Mouse (Mus musculus) kidney, postnatal 0 days (tissue): ENCODE results near the gene Vps13a. TPM values are rescaled to one million over a fixed set of nuclear protein-coding genes. Genes with fewer than 3 reads are reported as not detected.

Experiments used
- ATAC-seq: fragments of 200-750 bp; cut with Nextera tagmentation; replicated peaks from 2 replicates; pipeline ENCODE4 v1.8.0; 2017; ENCODE audit warnings: low read depth, moderate number of reproducible peaks, moderate TSS enrichment, moderate library complexity; ENCODE audit not compliant: low FRiP score
- DNase-seq: peaks from one replicate; pipeline ENCODE4 v3.0.0-alpha.2; 2016; ENCODE audit warnings: low spot score
- H3K27ac ChIP-seq: fragments of 300-500 bp; sonication (generic); 2 replicates; pipeline ENCODE4 v1.5.1; 2014; ENCODE audit warnings: mild to moderate bottlenecking
- H3K27me3 ChIP-seq: fragments of 300-500 bp; sonication (generic); 2 replicates; pipeline ENCODE4 v1.6.1; 2014; ENCODE audit warnings: low read length, mixed read lengths; ENCODE audit not compliant: insufficient read depth
- H3K36me3 ChIP-seq: fragments of 300-500 bp; sonication (generic); 2 replicates; pipeline ENCODE4 v1.6.1; 2014; ENCODE audit warnings: low read length, mixed read lengths; ENCODE audit not compliant: insufficient read depth
- H3K4me1 ChIP-seq: fragments of 300-500 bp; sonication (generic); replicated peaks from 2 replicates; pipeline ENCODE4 v1.6.1; 2014; ENCODE audit warnings: antibody characterized with exemption, low read length, mixed read lengths; ENCODE audit not compliant: insufficient read depth
- H3K4me2 ChIP-seq: fragments of 300-500 bp; sonication (generic); 2 replicates; pipeline ENCODE4 v1.6.1; 2014; ENCODE audit warnings: mild to moderate bottlenecking, low read length, moderate library complexity, mixed read lengths
- H3K4me3 ChIP-seq: fragments of 300-500 bp; sonication (generic); replicated peaks from 2 replicates; pipeline ENCODE4 v1.5.1; 2014; ENCODE audit warnings: low read depth, low read length
- H3K9ac ChIP-seq: fragments of 300-500 bp; sonication (generic); 2 replicates; pipeline ENCODE4 v1.6.1; 2014; ENCODE audit warnings: low read depth, low read length
- H3K9me3 ChIP-seq: fragments of 300-500 bp; sonication (generic); replicated peaks from 2 replicates; pipeline ENCODE4 v1.6.1; 2016; ENCODE audit warnings: low read length, inconsistent platforms, mixed read lengths
- CTCF ChIP-seq: IDR thresholded peaks from 2 replicates; pipeline ENCODE4 v1.5.1; 2016; ENCODE audit warnings: antibody characterized with exemption, low read depth, mild to moderate bottlenecking, moderate library complexity
- WGBS: fragments of 180-500 bp; shearing (Covaris S2); extraction: QIAGEN DNeasy Blood & Tissue Kit; methylation state at CpG from one replicate; pipeline ENCODE4 v1.1.7; 2014; 5-methylcytosine and 5-hydroxymethylcytosine counted together
- polyA plus RNA-seq: library from polyadenylated mRNA; unstranded; fragments of >200 nt; fragmentation: Nextera tagmentation; extraction: Ambion mirVana; gene quantifications from 2 replicates; pipeline ENCODE4 v1.2.1, GENCODE M21; 2015

Vps13a gene
- polyA plus RNA-seq, 1 experiment from 2014 or later, result 9.6 TPM

- no peak overlapping the region for H3K27ac ChIP-seq
- no peak overlapping the region for H3K4me3 ChIP-seq
- H3K4me2 ChIP-seq, result no peak overlapping the region
- 0 out of 2 replicates have a peak, but pooled peaks cover 7% of the 10 kb centered on the region for H3K4me1 ChIP-seq
- DNase-seq, result no peak
- H3K27me3 ChIP-seq, result no peaks in the 10 kb centered on the region
- H3K9ac ChIP-seq, result no peak overlapping the region
- H3K36me3 ChIP-seq, result no peaks in the 10 kb centered on the region
- 70% methylated on average over 6 of the region's 6 CpGs for WGBS
- H3K9me3 ChIP-seq, result no peaks in the 10 kb centered on the region
- no peak for TF ChIP-seq CTCF
- no peak for ATAC-seq
Observed at GRCm38 (mm10) chr19:16597216-16597615, 183.5 kb downstream of the Vps13a start.

- Histone ChIP-seq H3K9me3 (no peaks in the 10 kb centered on the region), H3K4me1 (0 out of 2 replicates have a peak, but pooled peaks cover 5% of the 10 kb centered on the region), H3K4me2 (no peak overlapping the region), H3K4me3 (no peak overlapping the region), H3K9ac (no peak overlapping the region), H3K27ac (no peak overlapping the region), H3K27me3 (no peaks in the 10 kb centered on the region), H3K36me3 (no peaks in the 10 kb centered on the region)
- TF ChIP-seq CTCF, result no peak
- DNase-seq, result no peak
- no peak for ATAC-seq
Observed at GRCm38 (mm10) chr19:16593975-16594317, 186.8 kb downstream of the Vps13a start.

- DNase-seq (no peak), ATAC-seq (no peak)
- 84% methylated on average over 7 of the region's 7 CpGs for WGBS
- no peak overlapping the region for H3K4me3 ChIP-seq
- H3K4me1 ChIP-seq, result no peaks in the 10 kb centered on the region
- H3K27me3 ChIP-seq, result no peaks in the 10 kb centered on the region
- H3K27ac ChIP-seq, result no peak overlapping the region
- H3K4me2 ChIP-seq, result no peak overlapping the region
- peak; percentile 14; the same call in 1 of the 2 replicates for TF ChIP-seq CTCF
- H3K9ac ChIP-seq, result no peak overlapping the region
- no peaks in the 10 kb centered on the region for H3K36me3 ChIP-seq
- no peaks in the 10 kb centered on the region for H3K9me3 ChIP-seq
Observed at GRCm38 (mm10) chr19:16593256-16593974, 187.3 kb downstream of the Vps13a start.

- no peaks in the 10 kb centered on the region for H3K9me3 ChIP-seq
- DNase-seq (peak; percentile 49), ATAC-seq (no peak)
- WGBS, result 8% methylated on average over 3 of the region's 3 CpGs
- no peaks in the 10 kb centered on the region for H3K27me3 ChIP-seq
- H3K27ac ChIP-seq, result no peak overlapping the region
- H3K36me3 ChIP-seq, result no peaks in the 10 kb centered on the region
- H3K4me2 ChIP-seq, result no peak overlapping the region
- no peak overlapping the region for H3K9ac ChIP-seq
- no peaks in the 10 kb centered on the region for H3K4me1 ChIP-seq
- peak; percentile 67 for TF ChIP-seq CTCF
- no peak overlapping the region for H3K4me3 ChIP-seq
Observed at GRCm38 (mm10) chr19:16585379-16585778, 195.4 kb downstream of the Vps13a start.

- H3K4me2 ChIP-seq, result no peak overlapping the region
- H3K9ac ChIP-seq, result no peak overlapping the region
- H3K27ac ChIP-seq, result no peak overlapping the region
- no peak for ATAC-seq
- TF ChIP-seq CTCF, result no peak
- H3K4me1 ChIP-seq, result no peaks in the 10 kb centered on the region
- no peak for DNase-seq
- no peaks in the 10 kb centered on the region for H3K9me3 ChIP-seq
- no peak overlapping the region for H3K4me3 ChIP-seq
- no peaks in the 10 kb centered on the region for H3K27me3 ChIP-seq
- no peaks in the 10 kb centered on the region for H3K36me3 ChIP-seq
- WGBS, result 79% methylated on average over 7 of the region's 7 CpGs
Observed at GRCm38 (mm10) chr19:16584546-16584945, 196.2 kb downstream of the Vps13a start.

GRCm38 (mm10) chr19:16580501-16580900 is 200.2 kb downstream of the Vps13a start:
- no peak for ATAC-seq
- WGBS, result 91% methylated on average over 8 of the region's 8 CpGs
- no peak overlapping the region for H3K4me3 ChIP-seq

More at GRCm38 (mm10) chr19:16580501-16580900, 200.2 kb downstream of the Vps13a start:
- no peaks in the 10 kb centered on the region for H3K27me3 ChIP-seq
- TF ChIP-seq CTCF, result no peak
- H3K27ac ChIP-seq, result no peak overlapping the region
- no peak overlapping the region for H3K9ac ChIP-seq
- H3K36me3 ChIP-seq, result no peaks in the 10 kb centered on the region
- no peak overlapping the region for H3K4me2 ChIP-seq
- DNase-seq, result no peak
- no peaks in the 10 kb centered on the region for H3K4me1 ChIP-seq
- no peaks in the 10 kb centered on the region for H3K9me3 ChIP-seq
